Comparison of ENCODE assay signal across 8 mouse cellular contexts in genomic region chr1:191403074-191403473, GRCm38 (mm10). TPM values are rescaled to one million over a fixed set of nuclear protein-coding genes. Genes with fewer than 3 reads are reported as not detected.
DNase-seq lines count a peak whose midpoint lies in the region; ATAC-seq and TF ChIP-seq lines count a peak whose summit lies in the region.

Gene Ppp2r5a, minus strand, starts transcription at chr1:191403272.

- TF ChIP-seq CTCF in thymus, adult 2 months (IDR thresholded peaks at IDR 0.05; ENCODE audit: borderline replicate concordance, control insufficient read depth, extremely low read depth, insufficient read depth, low read length, poor library complexity), result no peak

- H3K4me3 ChIP-seq in forebrain, embryonic 12.5 days (replicated peaks), result no peak within 1 kb of the TSS
- H3K4me3 ChIP-seq in forebrain, embryonic 16.5 days (replicated peaks; ENCODE audit: low read length), result no peak within 1 kb of the TSS
- H3K4me3 ChIP-seq in thymus, adult 2 months (ENCODE audit: control insufficient read depth, insufficient read depth, low read length), result no peak within 1 kb of the TSS
- H3K4me3 ChIP-seq in heart, embryonic 14.5 days (ENCODE audit: control insufficient read depth in 1 of 2, insufficient read depth in 1 of 2, low read depth in 1 of 2, low read length in 2 of 2), result no peak within 1 kb of the TSS
- H3K4me3 ChIP-seq in limb, embryonic 13.5 days, result no peak within 1 kb of the TSS

- H3K9ac ChIP-seq in forebrain, embryonic 12.5 days, result no peak within 1 kb of the TSS
- H3K9ac ChIP-seq in forebrain, embryonic 16.5 days (replicated peaks; ENCODE audit: low read depth, low read length), result no peak within 1 kb of the TSS
- H3K9ac ChIP-seq in heart, embryonic 14.5 days (ENCODE audit: low read length), result no peak within 1 kb of the TSS; the same call in 1 of the 2 replicates
- H3K9ac ChIP-seq in limb, embryonic 13.5 days, result no peak within 1 kb of the TSS

- no peak for TF ChIP-seq POLR2A in thymus, adult 2 months (IDR thresholded peaks at IDR 0.05; ENCODE audit: control insufficient read depth, extremely low read depth, insufficient read depth, low read length, poor library complexity)

- H3K27me3 ChIP-seq in forebrain, embryonic 12.5 days, result no peaks in the 10 kb centered on the region
- no peaks in the 10 kb centered on the region for H3K27me3 ChIP-seq in forebrain, embryonic 16.5 days (replicated peaks; ENCODE audit: control insufficient read depth, insufficient read depth, low read length)
- H3K27me3 ChIP-seq in thymus, adult 2 months (ENCODE audit: control insufficient read depth, insufficient read depth, low read length), result no peaks in the 10 kb centered on the region
- no peaks in the 10 kb centered on the region for H3K27me3 ChIP-seq in heart, embryonic 14.5 days (ENCODE audit: control insufficient read depth, insufficient read depth, low read length)
- no peaks in the 10 kb centered on the region for H3K27me3 ChIP-seq in limb, embryonic 13.5 days

- ATAC-seq in forebrain, embryonic 12.5 days (ENCODE audit: low FRiP score), result no peak
- ATAC-seq in forebrain, embryonic 16.5 days, result no peak
- ATAC-seq in heart, embryonic 14.5 days (ENCODE audit: insufficient number of reproducible peaks, insufficient read depth, low FRiP score, low read depth), result no peak
- ATAC-seq in limb, embryonic 13.5 days (ENCODE audit: low FRiP score, low read depth), result no peak

- H3K36me3 ChIP-seq in forebrain, embryonic 12.5 days (replicated peaks), result no peaks in the 10 kb centered on the region
- no peaks in the 10 kb centered on the region for H3K36me3 ChIP-seq in forebrain, embryonic 16.5 days (ENCODE audit: control insufficient read depth, insufficient read depth)
- H3K36me3 ChIP-seq in thymus, adult 2 months (ENCODE audit: control insufficient read depth, insufficient read depth, low read length), result no peaks in the 10 kb centered on the region
- H3K36me3 ChIP-seq in heart, embryonic 14.5 days (ENCODE audit: control insufficient read depth, insufficient read depth, low read length), result no peaks in the 10 kb centered on the region
- H3K36me3 ChIP-seq in limb, embryonic 13.5 days, result no peaks in the 10 kb centered on the region

- 58% methylated on average over 5 of the region's 5 CpGs for WGBS in forebrain, embryonic 12.5 days
- 60% methylated on average over 5 of the region's 5 CpGs for WGBS in forebrain, embryonic 16.5 days
- WGBS in thymus, adult 2 months, result 34% methylated on average over 5 of the region's 5 CpGs
- 46% methylated on average over 5 of the region's 5 CpGs for WGBS in heart, embryonic 14.5 days
- 46% methylated on average over 5 of the region's 5 CpGs for WGBS in limb, embryonic 13.5 days

- H3K9me3 ChIP-seq in forebrain, embryonic 12.5 days, result no peaks in the 10 kb centered on the region
- H3K9me3 ChIP-seq in forebrain, embryonic 16.5 days (ENCODE audit: control insufficient read depth, low read length), result no peaks in the 10 kb centered on the region
- no peaks in the 10 kb centered on the region for H3K9me3 ChIP-seq in heart, embryonic 14.5 days (ENCODE audit: control insufficient read depth, low read length)
- H3K9me3 ChIP-seq in limb, embryonic 13.5 days, result no peaks in the 10 kb centered on the region

- DNase-seq in thymus, adult 2 months, result no peak
- no peak for DNase-seq in thymus, postnatal 14 days
- DNase-seq in right cerebral cortex, adult 2 months (ENCODE audit: low spot score in 2 of 2), result no peak
- no peak for DNase-seq in right cerebral cortex, postnatal 14 days

- H3K4me2 ChIP-seq in forebrain, embryonic 12.5 days, result no peak within 1 kb of the TSS
- no peak within 1 kb of the TSS for H3K4me2 ChIP-seq in forebrain, embryonic 16.5 days (ENCODE audit: low read length)
- no peak within 1 kb of the TSS for H3K4me2 ChIP-seq in heart, embryonic 14.5 days (ENCODE audit: low read length)
- no peak within 1 kb of the TSS for H3K4me2 ChIP-seq in limb, embryonic 13.5 days (replicated peaks)

- no peak within 1 kb of the TSS for H3K27ac ChIP-seq in forebrain, embryonic 12.5 days
- H3K27ac ChIP-seq in forebrain, embryonic 16.5 days (ENCODE audit: low read length), result no peak within 1 kb of the TSS
- H3K27ac ChIP-seq in thymus, adult 2 months (ENCODE audit: control insufficient read depth, insufficient read depth, low read length), result peak within 1 kb of the TSS; percentile 27
- H3K27ac ChIP-seq in heart, embryonic 14.5 days (replicated peaks in 1 of 2; ENCODE audit: control insufficient read depth in 1 of 2, insufficient read depth in 1 of 2, low read depth in 2 of 2, low read length in 2 of 2), result no peak within 1 kb of the TSS
- no peak within 1 kb of the TSS for H3K27ac ChIP-seq in limb, embryonic 13.5 days

- no peaks in the 10 kb centered on the region for H3K4me1 ChIP-seq in forebrain, embryonic 12.5 days
- H3K4me1 ChIP-seq in forebrain, embryonic 16.5 days (replicated peaks; ENCODE audit: control insufficient read depth, insufficient read depth, low read length), result no peaks in the 10 kb centered on the region
- H3K4me1 ChIP-seq in thymus, adult 2 months (replicated peaks; ENCODE audit: control insufficient read depth, insufficient read depth, low read length), result peaks cover 23% of the 10 kb centered on the region
- peaks cover 10% of the 10 kb centered on the region in 2 experiments for H3K4me1 ChIP-seq in heart, embryonic 14.5 days (ENCODE audit: control insufficient read depth in 2 of 2, insufficient read depth in 2 of 2, low read length in 2 of 2)
- H3K4me1 ChIP-seq in limb, embryonic 13.5 days, result no peaks in the 10 kb centered on the region

RNA-seq across cellular contexts. Expression of gene Ppp2r5a, which starts in this region (rescaled TPM):
- 9.0 and 12.2 TPM in 2 replicates for polyA plus RNA-seq in forebrain, embryonic 12.5 days (2016; fragmentation: Nextera tagmentation; extraction: Ambion mirVana)
- polyA plus RNA-seq in forebrain, embryonic 16.5 days (2015; fragmentation: Nextera tagmentation; extraction: Ambion mirVana), result 7.9 and 8.7 TPM in 2 replicates
- 145 and 167 TPM in 2 replicates for polyA plus RNA-seq in thymus, adult 2 months (2012; rRNA removed)
- 55.0 and 62.4 TPM in 2 replicates for polyA plus RNA-seq in heart, embryonic 14.5 days (2014; fragmentation: Nextera tagmentation; extraction: Ambion mirVana)
- 11.8 and 12.4 TPM in 2 replicates for polyA plus RNA-seq in limb, embryonic 13.5 days (2015; fragmentation: Nextera tagmentation; extraction: Ambion mirVana)
